Mouse (Mus musculus) limb, embryonic 12.5 days (tissue): Measurements from ENCODE around the gene Nup188. TPM values are rescaled to one million over a fixed set of nuclear protein-coding genes. Genes with fewer than 3 reads are reported as not detected.

Experiments used
- ATAC-seq: fragments of 200-750 bp; cut with Nextera tagmentation; 2 replicates; pipeline ENCODE4 v1.8.0; 2017; ENCODE audit warnings: low read depth, moderate TSS enrichment; ENCODE audit not compliant: insufficient number of reproducible peaks, insufficient read depth, low FRiP score, low TSS enrichment
- H3K27ac ChIP-seq: fragments of 300-500 bp; sonication (generic); 2 replicates; pipeline ENCODE4 v1.5.1; 2016; ENCODE audit warnings: mild to moderate bottlenecking, moderate library complexity
- H3K27me3 ChIP-seq: fragments of 300-500 bp; sonication (generic); 2 replicates; pipeline ENCODE4 v1.6.1; 2016; ENCODE audit warnings: mild to moderate bottlenecking, moderate library complexity
- H3K36me3 ChIP-seq: fragments of 300-500 bp; sonication (generic); 2 replicates; pipeline ENCODE4 v1.6.1; 2016; ENCODE audit warnings: mild to moderate bottlenecking, moderate library complexity
- H3K4me1 ChIP-seq: fragments of 300-500 bp; sonication (generic); replicated peaks from 2 replicates; pipeline ENCODE4 v1.6.1; 2016
- H3K4me2 ChIP-seq: fragments of 300-500 bp; sonication (generic); 2 replicates; pipeline ENCODE4 v1.6.1; 2016; ENCODE audit warnings: mild to moderate bottlenecking, moderate library complexity
- H3K4me3 ChIP-seq: fragments of 300-500 bp; sonication (generic); replicated peaks from 2 replicates; pipeline ENCODE4 v1.5.1; 2016; ENCODE audit warnings: mild to moderate bottlenecking
- H3K9ac ChIP-seq: fragments of 300-500 bp; sonication (generic); replicated peaks from 2 replicates; pipeline ENCODE4 v1.6.1; 2016; ENCODE audit warnings: mild to moderate bottlenecking, moderate library complexity
- H3K9me3 ChIP-seq: fragments of 300-500 bp; sonication (generic); 2 replicates; pipeline ENCODE4 v1.6.1; 2016; ENCODE audit warnings: mild to moderate bottlenecking, moderate library complexity
- WGBS: fragments of 180-500 bp; shearing (Covaris S2); methylation state at CpG from one replicate; pipeline ENCODE4 v1.1.7; 2016; 5-methylcytosine and 5-hydroxymethylcytosine counted together
- polyA plus RNA-seq: library from polyadenylated mRNA; unstranded; fragments of >200 nt; fragmentation: Nextera tagmentation; extraction: Ambion mirVana; gene quantifications from 2 replicates; pipeline ENCODE4 v1.2.1, GENCODE M21; 2016

Gene Nup188
- polyA plus RNA-seq, 1 experiment from 2014 or later: 32.0 TPM

GRCm38 (mm10) chr2:30267466-30267865 is 18.7 kb upstream of the Nup188 start:
- Histone ChIP-seq H3K27ac (no peak overlapping the region), H3K4me1 (peaks cover 37% of the 10 kb centered on the region), H3K9ac (no peak overlapping the region), H3K27me3 (no peaks in the 10 kb centered on the region), H3K4me2 (no peak overlapping the region), H3K36me3 (peaks cover 25% of the 10 kb centered on the region), H3K4me3 (no peak overlapping the region), H3K9me3 (no peaks in the 10 kb centered on the region)
- ATAC-seq: no peak
- 96% methylated on average over 2 of the region's 2 CpGs for WGBS

GRCm38 (mm10) chr2:30268371-30268770 is 17.8 kb upstream of the Nup188 start:
- Histone ChIP-seq H3K27ac (no peak overlapping the region), H3K9ac (no peak overlapping the region), H3K4me2 (no peak overlapping the region), H3K27me3 (no peaks in the 10 kb centered on the region), H3K9me3 (no peaks in the 10 kb centered on the region), H3K4me1 (peaks cover 37% of the 10 kb centered on the region), H3K36me3 (peaks cover 17% of the 10 kb centered on the region), H3K4me3 (no peak overlapping the region)
- 54% methylated on average over 4 of the region's 4 CpGs for WGBS
- ATAC-seq: no peak

GRCm38 (mm10) chr2:30269241-30269990 is 16.8 kb upstream of the Nup188 start:
- Histone ChIP-seq H3K4me2 (no peak overlapping the region), H3K9ac (no peak overlapping the region), H3K27me3 (no peaks in the 10 kb centered on the region), H3K4me3 (no peak overlapping the region), H3K4me1 (peaks cover 31% of the 10 kb centered on the region), H3K27ac (peak overlapping the region; percentile 45; the same call in 1 of the 2 replicates), H3K9me3 (no peaks in the 10 kb centered on the region), H3K36me3 (peaks cover 7% of the 10 kb centered on the region)
- no peak for ATAC-seq
- WGBS: 88% methylated on average over 17 of the region's 17 CpGs

- peak; percentile 61; the same call in 1 of the 2 replicates for ATAC-seq
- Histone ChIP-seq H3K36me3 (no peaks in the 10 kb centered on the region), H3K9ac (no peak overlapping the region), H3K9me3 (no peaks in the 10 kb centered on the region), H3K4me1 (peaks cover 24% of the 10 kb centered on the region), H3K4me3 (no peak overlapping the region), H3K4me2 (no peak overlapping the region), H3K27me3 (no peaks in the 10 kb centered on the region), H3K27ac (no peak overlapping the region)
- 62% methylated on average over 1 of the region's 1 CpGs for WGBS
Observed at GRCm38 (mm10) chr2:30270134-30270533, 16.1 kb upstream of the Nup188 start.

GRCm38 (mm10) chr2:30280743-30281142 is 5.5 kb upstream of the Nup188 start, which contains the start of gene Gm28038:
TSS of gene Gm28038 (plus strand) at chr2:30281043.
- no peak for ATAC-seq
- no peaks in the 10 kb centered on the region for H3K36me3 ChIP-seq
- WGBS: 89% methylated on average over 11 of the region's 11 CpGs
- H3K27ac ChIP-seq: no peak within 1 kb of the TSS
- H3K9ac ChIP-seq: no peak within 1 kb of the TSS
- H3K27me3 ChIP-seq: no peaks in the 10 kb centered on the region
- H3K4me1 ChIP-seq: peaks cover 9% of the 10 kb centered on the region
- no peaks in the 10 kb centered on the region for H3K9me3 ChIP-seq
- no peak within 1 kb of the TSS for H3K4me3 ChIP-seq
- no peak within 1 kb of the TSS for H3K4me2 ChIP-seq

- Histone ChIP-seq H3K27me3 (no peaks in the 10 kb centered on the region), H3K4me2 (no peak overlapping the region), H3K4me3 (no peak overlapping the region), H3K27ac (no peak overlapping the region), H3K9ac (no peak overlapping the region), H3K4me1 (peaks cover 9% of the 10 kb centered on the region), H3K36me3 (no peaks in the 10 kb centered on the region), H3K9me3 (no peaks in the 10 kb centered on the region)
- 85% methylated on average over 3 of the region's 3 CpGs for WGBS
- ATAC-seq: no peak
Observed at GRCm38 (mm10) chr2:30281651-30282050, 4.5 kb upstream of the Nup188 start.

GRCm38 (mm10) chr2:30283193-30283592 is 3.0 kb upstream of the Nup188 start:
- Histone ChIP-seq H3K36me3 (no peaks in the 10 kb centered on the region), H3K27me3 (no peaks in the 10 kb centered on the region), H3K27ac (no peak overlapping the region), H3K4me3 (no peak overlapping the region), H3K4me1 (peaks cover 20% of the 10 kb centered on the region), H3K9ac (no peak overlapping the region), H3K9me3 (no peaks in the 10 kb centered on the region), H3K4me2 (no peak overlapping the region)
- ATAC-seq: no peak
- 89% methylated on average over 2 of the region's 2 CpGs for WGBS

GRCm38 (mm10) chr2:30285004-30285403 is 1.2 kb upstream of the Nup188 start:
- Histone ChIP-seq H3K27ac (no peak overlapping the region), H3K4me3 (peak overlapping the region; percentile 95), H3K36me3 (peaks cover 6% of the 10 kb centered on the region; the same call in 1 of the 2 replicates), H3K9me3 (no peaks in the 10 kb centered on the region), H3K4me1 (peaks cover 20% of the 10 kb centered on the region), H3K27me3 (no peaks in the 10 kb centered on the region), H3K9ac (no peak overlapping the region), H3K4me2 (peak overlapping the region; percentile 95)
- no peak for ATAC-seq
- WGBS: 88% methylated on average over 5 of the region's 5 CpGs

- 14% methylated on average over 38 of the region's 38 CpGs for WGBS
- peak; percentile 18; the same call in 1 of the 2 replicates for ATAC-seq
- H3K36me3 ChIP-seq: peaks cover 10% of the 10 kb centered on the region; the same call in 1 of the 2 replicates
- peak overlapping the region; percentile 95 for H3K4me3 ChIP-seq
- no peaks in the 10 kb centered on the region for H3K9me3 ChIP-seq
- peak overlapping the region; percentile 91 for H3K9ac ChIP-seq
- no peak overlapping the region for H3K27ac ChIP-seq
- H3K4me2 ChIP-seq: peak overlapping the region; percentile 95
- H3K4me1 ChIP-seq: peaks cover 20% of the 10 kb centered on the region
- no peaks in the 10 kb centered on the region for H3K27me3 ChIP-seq
Observed at GRCm38 (mm10) chr2:30285416-30286181, 598 bp upstream of the Nup188 start.

GRCm38 (mm10) chr2:30287027-30287373 is 803 bp downstream of the Nup188 start:
- H3K4me3 ChIP-seq: peak overlapping the region; percentile 95
- no peaks in the 10 kb centered on the region for H3K27me3 ChIP-seq
- H3K4me1 ChIP-seq: peaks cover 20% of the 10 kb centered on the region
- H3K27ac ChIP-seq: peak overlapping the region; percentile 72; the same call in 1 of the 2 replicates
- peak overlapping the region; percentile 91 for H3K9ac ChIP-seq
- under 1% methylated on average over 10 of the region's 10 CpGs for WGBS
- H3K36me3 ChIP-seq: peaks cover 17% of the 10 kb centered on the region; the same call in 1 of the 2 replicates
- H3K4me2 ChIP-seq: peak overlapping the region; percentile 95
- ATAC-seq: no peak
- no peaks in the 10 kb centered on the region for H3K9me3 ChIP-seq

GRCm38 (mm10) chr2:30299525-30299924 is 13.3 kb downstream of the Nup188 start:
- no peaks in the 10 kb centered on the region for H3K9me3 ChIP-seq
- H3K4me2 ChIP-seq: no peak overlapping the region
- 85% methylated on average over 3 of the region's 3 CpGs for WGBS

More at GRCm38 (mm10) chr2:30299525-30299924, 13.3 kb downstream of the Nup188 start:
- no peak for ATAC-seq
- no peak overlapping the region for H3K9ac ChIP-seq
- H3K36me3 ChIP-seq: peaks cover 81% of the 10 kb centered on the region
- no peak overlapping the region for H3K27ac ChIP-seq
- H3K4me3 ChIP-seq: no peak overlapping the region
- H3K4me1 ChIP-seq: no peaks in the 10 kb centered on the region
- no peaks in the 10 kb centered on the region for H3K27me3 ChIP-seq
